Mouse (Mus musculus) liver, adult 2 months (tissue): ENCODE data around the gene Arhgap22. TPM values are rescaled to one million over a fixed set of nuclear protein-coding genes. Genes with fewer than 3 reads are reported as not detected.
A peak's percentile ranks its signal among the peaks of the same experiment; 100 is the strongest.

Experiments
- DNase-seq: peaks from one replicate; pipeline ENCODE4 v3.0.0-alpha.2; 2011; ENCODE audit warnings: low read depth, low spot score; ENCODE audit errors: extremely low read depth
- H3K27ac ChIP-seq: fragments of 200-500 bp; replicated peaks from 2 replicates; pipeline ENCODE4 v1.5.1; 2012; ENCODE audit warnings: low read depth, mild to moderate bottlenecking, control low read depth, inconsistent platforms, low read length; ENCODE audit not compliant: insufficient read depth
- H3K27me3 ChIP-seq: fragments of 200-500 bp; 2 replicates; pipeline ENCODE4 v1.6.1; 2012; ENCODE audit warnings: mild to moderate bottlenecking, moderate library complexity, low read length, inconsistent platforms; ENCODE audit not compliant: control insufficient read depth, insufficient read depth
- H3K36me3 ChIP-seq: fragments of 200-500 bp; 2 replicates; pipeline ENCODE4 v1.6.1; 2012; ENCODE audit warnings: low read length, inconsistent platforms; ENCODE audit not compliant: control insufficient read depth, insufficient read depth
- H3K4me1 ChIP-seq: fragments of 200-500 bp; 2 replicates; pipeline ENCODE4 v1.6.1; 2011; ENCODE audit warnings: low read length; ENCODE audit not compliant: control insufficient read depth, insufficient read depth
- H3K4me3 ChIP-seq: fragments of 200-500 bp; 2 replicates; pipeline ENCODE4 v1.5.1; 2011; ENCODE audit warnings: low read depth, mild to moderate bottlenecking, control low read depth, low read length, moderate library complexity; ENCODE audit not compliant: insufficient read depth
- H3K79me2 ChIP-seq: fragments of 200-500 bp; 2 replicates; pipeline ENCODE4 v1.6.1; 2012; ENCODE audit warnings: inconsistent platforms, mild to moderate bottlenecking, low read length, moderate library complexity; ENCODE audit not compliant: control insufficient read depth, insufficient read depth
- H3K9ac ChIP-seq: fragments of 200-500 bp; 2 replicates; pipeline ENCODE4 v1.6.1; 2012; ENCODE audit warnings: low read depth, mild to moderate bottlenecking, control low read depth, inconsistent platforms, low read length
- CTCF ChIP-seq: fragments of 200-500 bp; IDR thresholded peaks from 2 replicates; pipeline ENCODE4 v1.5.1; 2011; ENCODE audit warnings: low read depth, low read length, control low read depth
- POLR2A ChIP-seq: fragments of 200-500 bp; IDR thresholded peaks from 2 replicates; pipeline ENCODE4 v1.6.1; 2011; ENCODE audit warnings: low read length, control low read depth; ENCODE audit not compliant: insufficient read depth; ENCODE audit errors: extremely low read depth
- WGBS: fragments of 180-500 bp; shearing (Covaris S2); methylation state at CpG from one replicate; pipeline ENCODE4 v1.1.7; 2018; 5-methylcytosine and 5-hydroxymethylcytosine counted together
- polyA plus RNA-seq: library from polyadenylated mRNA; depleted of rRNA; stranded (reverse); fragments of >200 nt; gene quantifications from 2 replicates; pipeline ENCODE4 v1.2.3, GENCODE M21; 2012
- total RNA-seq: library from RNA; depleted of rRNA; stranded (reverse); fragments of >200 nt; gene quantifications from 2 replicates; pipeline ENCODE4 v1.2.3, GENCODE M21; 2014

Arhgap22 gene
- total and polyA plus RNA-seq, 2 experiments, result 0.09 to 0.57 TPM

DNA sequence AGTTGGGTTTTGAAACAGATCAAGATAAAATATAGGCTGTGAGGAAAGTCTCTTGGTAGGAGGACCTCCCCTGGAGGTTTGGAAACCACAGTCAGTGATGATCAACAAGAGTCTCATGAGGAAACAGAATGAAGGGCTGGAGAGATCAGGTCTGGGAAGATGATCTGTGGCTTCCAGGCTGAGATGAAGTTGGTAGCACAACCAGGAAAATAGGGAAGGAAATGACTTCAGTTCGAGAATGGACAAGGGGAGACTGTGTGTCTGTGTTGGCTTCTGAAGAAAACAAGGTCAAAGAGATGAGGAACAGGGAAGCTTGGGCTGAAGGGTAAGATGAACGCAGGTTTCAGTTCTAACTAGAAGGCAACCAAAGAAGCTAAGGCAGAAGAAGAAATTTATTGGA is 26.6 kb downstream of the Arhgap22 start:
- H3K4me3 ChIP-seq, result no peak overlapping the region
- no peaks in the 10 kb centered on the region for H3K27me3 ChIP-seq
- 65% methylated on average over 2 of the region's 2 CpGs for WGBS
- no peaks in the 10 kb centered on the region for H3K4me1 ChIP-seq
- no peaks in the 10 kb centered on the region for H3K79me2 ChIP-seq
- no peaks in the 10 kb centered on the region for H3K36me3 ChIP-seq
- peak; percentile 43 for DNase-seq
- no peak overlapping the region for H3K9ac ChIP-seq
- H3K27ac ChIP-seq, result no peak overlapping the region
- no peak for TF ChIP-seq POLR2A
- TF ChIP-seq CTCF, result no peak

- WGBS, result 44% methylated on average over 2 of the region's 2 CpGs
- Histone ChIP-seq H3K4me3 (no peak overlapping the region), H3K9ac (no peak overlapping the region), H3K27ac (no peak overlapping the region), H3K27me3 (no peaks in the 10 kb centered on the region), H3K4me1 (no peaks in the 10 kb centered on the region), H3K79me2 (no peaks in the 10 kb centered on the region), H3K36me3 (no peaks in the 10 kb centered on the region)
- TF ChIP-seq POLR2A, result no peak
- no peak for TF ChIP-seq CTCF
- no peak for DNase-seq
Measured at GRCm38 (mm10) chr14:33243261-33243660, 29.4 kb downstream of the Arhgap22 start.

GRCm38 (mm10) chr14:33244519-33244918 is 30.7 kb downstream of the Arhgap22 start:
- 75% methylated on average over 3 of the region's 3 CpGs for WGBS
- TF ChIP-seq CTCF (no peak), POLR2A (no peak)
- no peak overlapping the region for H3K9ac ChIP-seq
- no peaks in the 10 kb centered on the region for H3K4me1 ChIP-seq
- no peaks in the 10 kb centered on the region for H3K79me2 ChIP-seq
- H3K27me3 ChIP-seq, result no peaks in the 10 kb centered on the region
- DNase-seq, result no peak
- no peak overlapping the region for H3K27ac ChIP-seq
- H3K36me3 ChIP-seq, result no peaks in the 10 kb centered on the region
- H3K4me3 ChIP-seq, result no peak overlapping the region

DNA sequence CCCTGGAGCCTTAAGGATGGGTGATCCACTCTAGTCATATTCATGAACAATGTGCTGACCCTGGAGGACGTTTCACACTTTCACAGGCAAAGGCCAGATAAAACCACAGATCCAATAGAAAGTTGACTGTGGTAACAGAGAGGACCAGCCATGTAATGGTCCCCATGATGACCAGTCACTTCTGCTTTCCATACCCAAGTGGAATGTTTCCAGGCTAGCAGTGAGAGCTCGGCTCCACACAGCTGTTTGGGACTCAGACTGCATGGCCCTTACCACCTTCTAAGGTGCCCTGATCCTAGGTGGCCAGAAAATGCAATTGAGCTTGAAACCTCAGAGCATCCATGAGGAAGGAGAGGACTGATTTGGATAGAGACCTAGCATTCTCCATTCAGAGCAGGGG is 31.1 kb downstream of the Arhgap22 start:
- Histone ChIP-seq H3K9ac (no peak overlapping the region), H3K27me3 (no peaks in the 10 kb centered on the region), H3K36me3 (no peaks in the 10 kb centered on the region), H3K79me2 (no peaks in the 10 kb centered on the region), H3K27ac (no peak overlapping the region), H3K4me3 (no peak overlapping the region), H3K4me1 (no peaks in the 10 kb centered on the region)
- no peak for TF ChIP-seq POLR2A
- TF ChIP-seq CTCF, result no peak
- no peak for DNase-seq
- 67% methylated on average over 2 of the region's 2 CpGs for WGBS

- H3K9ac ChIP-seq, result no peak overlapping the region
- no peaks in the 10 kb centered on the region for H3K36me3 ChIP-seq
- no peak overlapping the region for H3K4me3 ChIP-seq
- peaks cover under 1% of the 10 kb centered on the region; the same call in 1 of the 2 replicates for H3K27me3 ChIP-seq
- WGBS, result 55% methylated on average over 8 of the region's 8 CpGs
- no peak for DNase-seq
- 0 out of 2 replicates have a peak, but pooled peaks have one; percentile 13 for TF ChIP-seq CTCF
- TF ChIP-seq POLR2A, result no peak
- H3K27ac ChIP-seq, result no peak overlapping the region
- no peaks in the 10 kb centered on the region for H3K79me2 ChIP-seq
- 0 out of 2 replicates have a peak, but pooled peaks cover 4% of the 10 kb centered on the region for H3K4me1 ChIP-seq
Measured at GRCm38 (mm10) chr14:33246476-33246875, 32.6 kb downstream of the Arhgap22 start.

GRCm38 (mm10) chr14:33247623-33248022 is 33.8 kb downstream of the Arhgap22 start:
- no peaks in the 10 kb centered on the region for H3K36me3 ChIP-seq
- DNase-seq, result peak; percentile 33
- TF ChIP-seq CTCF, result no peak
- TF ChIP-seq POLR2A, result no peak
- H3K79me2 ChIP-seq, result no peaks in the 10 kb centered on the region
- no peak overlapping the region for H3K4me3 ChIP-seq
- WGBS, result 29% methylated on average over 11 of the region's 11 CpGs
- peaks cover 2% of the 10 kb centered on the region; the same call in 1 of the 2 replicates for H3K27me3 ChIP-seq
- H3K27ac ChIP-seq, result no peak overlapping the region
- H3K4me1 ChIP-seq, result 0 out of 2 replicates have a peak, but pooled peaks cover 5% of the 10 kb centered on the region
- H3K9ac ChIP-seq, result no peak overlapping the region
